Mouse (Mus musculus) ovary, postnatal 36 days (tissue): ENCODE measurements around the gene Gm11733.

Experiments used
- DNase-seq: peaks from one replicate; pipeline ENCODE4 v3.0.0; 2022; ENCODE audit warnings: low spot score, mixed read lengths

The Gm11733 gene

DNA sequence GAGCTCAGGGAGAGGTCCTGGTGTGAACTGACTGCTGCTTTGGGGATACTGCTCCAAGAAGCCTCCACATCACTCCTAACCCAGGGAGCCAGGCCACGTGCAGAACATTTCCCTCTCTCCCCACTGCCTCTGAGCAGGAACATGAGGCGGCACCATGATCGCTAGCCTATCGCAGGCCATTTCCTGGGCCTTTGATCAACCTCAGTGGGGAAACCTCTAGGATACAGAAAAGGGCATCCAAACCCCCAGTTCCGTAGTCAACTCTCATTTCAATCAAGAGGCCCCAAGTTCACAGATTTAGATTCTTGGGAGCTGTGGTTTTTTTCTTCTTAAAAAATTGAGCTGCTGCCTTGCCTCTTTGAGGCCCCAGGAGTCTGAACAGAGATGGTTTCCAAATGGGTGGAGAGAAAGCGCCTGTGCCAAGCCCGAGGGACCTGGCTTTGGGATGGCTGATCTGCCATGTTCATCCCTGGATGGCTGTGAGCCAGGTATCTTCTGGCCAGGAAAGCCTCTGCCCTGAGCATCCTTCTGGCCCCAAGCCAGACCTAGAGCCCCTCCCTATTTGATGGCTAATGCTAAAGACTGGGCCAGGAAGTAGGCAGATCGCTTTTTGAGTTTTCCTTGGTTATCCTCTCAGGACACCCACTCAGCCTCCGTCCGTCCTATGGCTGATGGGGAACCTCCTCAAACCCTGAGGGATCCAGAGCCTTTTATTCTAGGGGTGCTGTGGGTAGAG, 5.7 kb upstream of the Gm11733 start:
- no peak for DNase-seq

DNA sequence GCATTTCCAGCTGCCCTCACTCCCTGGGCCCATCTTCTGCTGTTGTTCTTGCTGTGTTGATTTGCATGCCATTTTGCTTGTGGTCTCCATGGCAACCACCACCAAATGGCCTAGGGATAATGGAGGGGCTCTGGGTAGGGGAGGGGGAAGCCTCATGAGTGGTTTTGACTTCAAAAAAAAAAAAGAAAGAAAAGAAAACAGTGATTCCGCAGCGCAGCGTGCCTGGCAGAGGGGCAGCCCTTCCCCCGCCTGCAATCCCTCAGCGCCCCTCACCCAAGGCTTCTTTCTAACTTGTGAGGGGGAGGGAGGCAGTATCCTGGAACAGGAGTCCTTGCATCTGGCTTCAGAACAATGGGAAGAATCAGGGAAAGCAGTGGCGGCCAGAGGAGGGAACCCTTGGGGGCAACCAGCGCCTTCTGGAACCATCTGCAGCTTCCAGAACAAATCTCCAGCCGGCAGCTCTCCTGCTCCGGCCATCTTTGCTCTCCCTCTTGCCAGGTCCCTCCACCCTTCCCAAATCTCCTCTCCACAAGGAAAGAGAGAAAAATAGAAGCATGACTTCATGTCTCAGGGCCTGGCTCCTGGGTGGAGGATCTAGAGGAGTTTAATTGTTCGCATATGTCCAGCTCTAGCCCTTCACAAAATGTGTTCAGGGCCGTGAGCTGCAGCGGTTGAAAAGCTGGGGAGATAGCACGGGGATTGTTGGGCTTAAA, 5.0 kb upstream of the Gm11733 start:
- DNase-seq, result no peak

DNA sequence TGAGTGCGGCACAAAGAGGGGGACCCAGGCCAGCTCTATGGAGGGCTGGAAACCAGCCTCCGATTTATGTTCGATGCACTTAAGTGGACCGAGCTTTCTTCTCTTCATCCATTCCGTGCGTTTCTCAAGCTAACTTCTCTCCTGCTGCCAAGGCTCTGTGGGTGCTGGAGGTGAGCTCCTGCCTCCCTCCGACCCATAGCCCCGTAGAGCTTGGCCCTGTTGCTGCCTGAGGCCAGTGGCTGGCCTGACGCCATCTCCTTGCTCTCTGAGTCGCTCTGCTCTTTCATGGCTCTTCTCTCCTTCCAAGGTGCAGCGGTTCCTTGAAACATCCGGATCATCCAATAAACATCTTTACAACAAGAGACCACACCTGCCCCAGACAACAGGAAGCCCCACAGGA, 4.4 kb upstream of the Gm11733 start:
- DNase-seq, result no peak

DNA sequence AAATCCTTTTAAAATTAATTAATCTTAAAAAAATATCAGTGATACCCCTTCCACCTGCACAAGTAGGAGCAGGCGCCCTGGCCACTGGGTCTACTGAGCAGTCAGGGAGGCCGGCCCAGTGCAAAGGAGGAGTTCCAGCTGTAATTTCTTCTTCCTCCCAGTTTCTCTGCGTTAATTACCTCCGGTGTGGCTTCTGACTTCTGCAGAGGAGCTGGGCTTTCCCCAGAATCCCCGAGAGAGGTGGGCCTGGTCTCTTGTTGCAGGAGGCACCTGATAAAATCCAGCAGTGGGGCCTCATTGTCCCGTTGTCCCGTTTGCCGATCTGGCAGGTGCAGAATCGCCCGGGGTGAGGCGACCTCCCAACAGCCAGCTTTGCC, 1.9 kb upstream of the Gm11733 start:
- no peak for DNase-seq

DNA sequence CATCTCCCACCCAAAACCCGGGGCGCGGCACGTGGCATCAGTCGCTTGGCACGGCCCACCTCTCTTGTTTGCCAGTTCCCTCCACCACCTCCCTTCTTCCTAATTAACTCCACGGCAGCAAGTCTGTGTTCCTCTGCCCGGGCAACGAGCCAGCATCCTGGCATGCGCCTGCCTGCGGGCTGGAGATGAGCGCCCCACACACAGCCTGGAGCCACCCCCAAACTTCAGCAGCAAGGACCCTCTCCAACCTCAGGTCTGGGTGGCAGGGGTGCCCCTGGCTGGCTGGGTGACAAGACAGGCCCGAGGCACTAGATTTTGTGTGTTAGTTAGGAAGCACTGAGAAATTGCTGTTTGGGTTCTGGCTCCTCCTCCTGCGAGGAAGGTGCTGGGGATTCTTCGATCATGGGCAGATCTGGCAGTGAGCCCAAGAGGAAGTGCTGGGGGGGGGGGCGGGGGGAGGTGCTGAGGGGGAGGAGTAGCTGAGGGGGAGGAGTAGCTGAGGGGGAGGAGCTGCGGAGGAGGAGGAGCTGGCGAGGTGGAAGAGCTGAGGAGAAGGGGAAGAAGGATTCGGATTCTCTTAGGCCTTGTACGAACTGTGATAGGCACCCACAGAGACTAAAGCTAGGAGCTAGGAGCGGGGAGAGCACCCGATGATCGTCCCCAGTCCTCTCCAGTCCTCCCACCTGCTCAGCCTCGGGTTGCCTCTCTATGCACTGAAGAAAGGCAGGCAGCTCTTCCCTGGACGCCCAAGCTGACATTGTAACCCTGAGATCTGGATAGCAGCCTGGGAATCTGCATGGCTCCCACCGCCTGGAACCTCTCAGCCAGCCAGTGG, 1.3 kb upstream of the Gm11733 start:
- peak; percentile 78 for DNase-seq

DNA sequence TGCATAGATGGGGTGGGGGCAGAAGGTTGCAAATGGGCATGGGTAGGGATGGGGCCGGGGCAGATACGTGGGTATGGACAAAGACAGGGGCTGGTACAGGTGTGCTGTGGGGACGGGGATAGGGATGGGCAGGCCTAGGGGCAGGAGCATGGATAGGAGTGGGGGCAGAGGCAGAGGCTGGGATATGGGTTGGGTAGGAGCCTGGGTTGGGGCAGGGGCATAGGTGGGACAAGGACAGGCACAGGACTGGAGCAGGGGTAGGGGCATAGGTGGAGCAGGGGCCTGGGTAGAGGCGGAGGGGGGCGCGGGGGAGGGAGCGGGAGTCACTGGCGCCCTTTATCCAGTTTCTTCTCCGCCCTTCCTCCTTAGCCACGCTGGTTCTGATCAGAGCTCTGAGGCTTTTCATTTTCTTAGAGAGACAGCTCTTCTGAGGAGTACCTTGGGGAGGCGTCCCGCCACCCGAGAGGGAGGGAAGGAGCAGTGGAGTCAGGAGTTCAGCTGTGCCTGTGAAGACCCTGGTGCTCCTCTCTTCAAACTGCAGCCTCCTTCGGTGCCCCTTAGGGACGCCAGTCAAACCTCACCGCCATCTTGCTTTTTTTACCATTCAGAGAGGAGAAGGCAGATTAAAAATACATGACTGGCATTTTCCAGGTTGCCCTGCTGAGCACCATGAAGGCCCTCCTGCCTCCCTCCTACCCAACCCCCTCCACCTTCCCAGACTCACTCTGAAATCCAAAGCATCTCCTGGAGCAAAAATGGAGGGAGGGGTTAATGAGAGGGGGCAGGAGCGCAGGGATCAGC, 7.4 kb downstream of the Gm11733 start:
- no peak for DNase-seq

DNA sequence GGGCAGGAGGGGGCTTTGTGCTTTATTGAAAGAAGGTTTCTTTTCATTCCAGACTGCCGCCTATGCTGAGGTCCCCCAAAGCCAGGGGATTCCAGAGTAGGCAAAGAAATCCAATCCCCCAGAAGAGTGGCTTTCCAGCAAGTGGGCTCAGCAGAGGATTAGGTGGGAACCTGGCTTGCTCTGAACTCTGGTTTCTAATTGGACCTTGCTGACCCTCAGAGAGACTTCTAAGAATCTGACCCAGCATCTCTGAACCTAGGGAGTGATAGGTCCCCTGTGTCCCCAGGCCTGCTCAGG, 8.0 kb downstream of the Gm11733 start:
- DNase-seq, result no peak

DNA sequence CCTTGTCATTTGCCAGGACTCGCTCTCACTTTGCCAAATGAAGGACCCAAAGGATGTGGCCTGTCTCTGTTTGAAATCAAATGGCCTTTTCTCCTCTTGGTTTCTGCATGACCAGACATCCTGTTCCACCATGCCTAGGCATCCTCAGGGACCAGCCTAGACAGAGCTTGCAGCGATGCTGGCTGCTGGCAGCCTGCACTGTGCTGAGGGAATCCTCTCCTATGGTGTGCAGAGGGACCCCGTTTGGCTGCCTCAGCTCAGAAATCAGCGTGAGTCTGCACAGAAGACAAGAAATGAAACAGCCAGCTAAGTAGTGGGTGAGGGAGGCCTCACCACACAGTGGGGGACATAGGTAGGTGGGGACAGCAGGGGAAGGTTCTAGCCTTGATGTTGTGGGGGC, 12.6 kb downstream of the Gm11733 start:
- DNase-seq, result no peak

DNA sequence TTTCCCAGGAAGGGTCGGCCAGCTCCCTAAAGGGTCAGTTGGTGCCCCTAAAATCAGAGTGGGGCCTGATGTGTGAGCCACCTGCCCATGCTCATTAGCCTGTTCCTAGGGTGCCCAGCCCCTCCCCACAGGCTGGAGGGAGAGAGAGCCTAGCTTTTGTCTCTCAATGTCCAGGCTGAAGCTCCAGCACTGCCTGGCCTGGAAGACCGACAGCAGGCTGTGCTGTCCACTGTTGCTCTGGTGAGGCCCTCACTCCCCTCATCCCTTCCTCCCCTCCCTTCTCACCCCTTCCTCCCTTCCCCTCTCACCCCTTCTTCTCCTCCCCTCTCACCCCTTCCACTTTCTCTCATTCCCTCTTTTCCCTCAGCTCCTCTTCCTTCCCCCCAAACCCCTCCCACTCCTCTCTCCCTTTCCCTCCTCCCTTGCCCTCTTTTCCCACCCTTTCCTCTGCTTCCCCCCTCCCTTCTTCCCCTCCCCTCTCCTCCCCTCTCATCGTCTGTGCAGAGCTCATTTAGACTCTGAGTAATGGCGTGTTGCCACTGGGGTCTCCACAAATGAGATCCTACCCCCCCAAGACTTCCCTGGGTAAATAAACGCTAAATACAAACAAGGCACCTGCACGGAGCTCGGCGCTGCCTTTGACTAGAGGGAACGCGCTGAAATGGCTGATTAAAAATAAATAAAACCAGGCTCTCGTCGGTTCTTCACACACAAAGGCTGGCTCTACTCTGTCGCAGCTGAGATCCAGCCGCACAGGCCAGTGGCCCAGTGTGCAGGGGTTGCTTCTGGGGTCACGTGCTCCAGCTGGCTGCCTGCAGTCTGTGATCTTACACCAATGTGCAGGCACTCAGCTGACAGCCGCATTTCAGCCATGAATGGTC, 13.3 kb downstream of the Gm11733 start:
- peak; percentile 23 for DNase-seq

DNA sequence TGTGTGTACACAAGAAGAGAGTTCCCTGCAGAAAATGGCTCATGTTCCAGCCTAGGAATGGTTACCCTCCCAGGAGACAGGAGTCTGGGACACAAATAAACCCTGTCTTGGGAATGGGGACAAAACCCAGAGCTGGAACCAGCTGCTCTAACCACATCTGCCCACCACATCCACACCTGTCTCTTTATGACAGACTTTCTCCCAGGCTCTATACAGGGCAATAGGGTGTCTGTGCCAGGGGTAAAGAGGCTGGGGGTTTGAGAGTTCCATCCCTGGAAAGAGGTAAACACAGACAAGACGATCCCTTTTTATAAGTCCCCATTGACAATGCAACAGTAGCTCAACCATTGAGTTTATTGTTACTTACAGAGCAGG, 14.0 kb downstream of the Gm11733 start:
- DNase-seq, result no peak

DNA sequence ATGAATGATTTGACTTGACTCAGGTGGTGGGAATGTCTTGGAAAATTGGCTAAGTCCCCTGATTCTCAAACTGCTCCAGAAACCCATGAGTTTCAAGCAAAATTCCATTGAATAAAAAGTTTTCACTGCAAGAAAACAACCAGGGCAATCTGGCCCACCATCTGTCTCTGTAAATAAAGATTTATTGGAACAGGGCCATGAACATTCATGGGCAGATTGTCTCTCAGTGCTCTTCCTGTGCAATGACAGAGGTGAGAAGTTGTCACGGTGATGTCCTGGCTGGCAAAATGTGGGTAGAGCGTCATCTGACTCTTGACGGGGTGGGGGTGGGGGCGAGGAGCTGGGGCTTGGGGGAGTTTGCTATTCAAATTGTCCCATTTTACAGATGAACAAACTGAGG, 24.8 kb downstream of the Gm11733 start:
- no peak for DNase-seq

DNA sequence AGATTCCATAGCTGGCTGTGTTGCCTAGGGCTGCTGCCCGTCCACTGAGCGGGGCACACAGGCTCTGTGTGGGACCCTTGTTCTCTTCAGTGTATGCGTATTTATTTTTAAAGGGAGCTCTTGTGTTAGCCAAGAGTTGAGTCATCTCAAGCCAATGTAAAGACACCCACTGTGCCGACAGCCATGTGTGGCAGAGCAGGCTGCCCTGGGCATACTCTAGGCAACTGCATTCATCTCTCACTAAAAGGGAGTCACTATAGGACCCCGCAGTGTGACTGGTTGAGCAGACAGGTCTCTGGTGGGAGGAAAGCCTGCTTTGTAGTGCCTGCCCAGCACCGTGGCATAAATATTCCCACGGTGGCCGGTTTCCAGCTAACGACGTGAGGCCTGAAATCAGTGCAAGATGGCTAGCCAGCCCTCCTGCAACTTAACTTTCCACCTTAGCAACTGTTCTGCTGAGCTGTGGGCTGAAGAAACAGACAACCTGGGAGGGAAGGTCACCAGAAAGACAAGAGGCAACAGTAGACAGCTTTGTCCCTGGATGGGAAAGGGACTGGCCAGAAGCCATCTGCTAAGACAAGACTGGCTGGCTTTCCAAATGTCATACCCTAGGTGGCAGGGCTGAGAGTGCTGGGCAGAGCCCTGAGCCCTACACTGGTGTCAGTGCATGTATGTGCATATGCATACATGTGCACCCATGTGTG, 31.7 kb downstream of the Gm11733 start:
- no peak for DNase-seq

DNA sequence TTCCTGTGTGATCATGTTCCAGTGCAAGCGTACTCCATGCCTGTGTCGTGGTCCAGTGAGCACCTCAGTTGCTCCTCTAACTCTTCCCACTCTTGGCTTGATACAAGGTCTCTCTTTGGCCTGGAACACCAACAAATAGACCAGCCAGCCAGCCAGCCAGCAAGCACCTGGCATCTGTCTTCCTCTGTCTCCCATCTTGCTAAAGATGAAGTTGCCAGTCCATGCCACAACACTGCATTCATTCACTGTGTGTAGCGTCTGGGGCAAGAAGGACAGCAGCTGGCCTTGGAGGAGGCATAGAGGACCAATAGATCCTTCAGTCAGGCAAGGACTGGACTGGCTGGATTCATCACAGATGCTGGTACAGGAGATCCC, 32.2 kb downstream of the Gm11733 start:
- no peak for DNase-seq

DNA sequence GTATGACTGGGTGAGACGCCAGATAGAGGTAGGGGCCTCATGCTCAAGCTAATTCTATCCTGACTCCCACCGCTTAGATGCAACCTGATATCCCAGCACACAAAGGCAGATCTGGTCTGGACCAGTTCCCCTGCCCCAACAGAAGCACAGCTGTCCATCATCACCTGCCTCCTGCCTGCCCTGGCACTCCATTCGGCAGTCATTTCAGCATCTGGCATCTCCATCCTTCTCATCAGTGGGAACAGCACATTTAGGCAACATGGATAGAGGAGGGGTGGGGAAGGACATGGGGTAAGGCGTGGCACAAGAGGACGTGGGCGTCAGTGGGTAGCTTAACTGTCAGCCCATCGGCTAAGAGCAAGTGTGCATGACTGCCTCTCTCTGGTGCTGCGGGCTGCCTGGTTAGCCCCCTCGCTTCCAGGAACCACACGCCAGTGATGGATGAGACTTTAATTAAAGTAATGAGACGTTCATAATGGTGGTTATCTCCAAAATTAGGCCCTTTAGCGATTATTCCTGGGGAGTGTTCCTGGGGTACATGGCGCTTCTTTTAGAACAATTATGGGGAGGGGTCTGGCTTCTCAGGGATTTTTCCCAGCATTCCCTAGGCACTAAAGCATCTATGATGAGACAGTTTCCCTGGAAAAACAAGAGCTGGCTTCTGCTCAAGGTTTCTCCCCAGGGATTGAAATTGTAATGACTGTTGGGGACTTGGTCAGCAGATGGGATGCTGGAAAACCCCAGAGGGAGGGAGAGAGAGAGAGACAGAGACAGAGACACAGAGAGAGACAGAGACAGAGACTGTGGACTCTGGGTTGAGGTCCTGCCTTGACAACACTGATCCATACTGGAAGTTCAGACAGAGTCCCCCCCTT, 38.0 kb downstream of the Gm11733 start:
- no peak for DNase-seq

DNA sequence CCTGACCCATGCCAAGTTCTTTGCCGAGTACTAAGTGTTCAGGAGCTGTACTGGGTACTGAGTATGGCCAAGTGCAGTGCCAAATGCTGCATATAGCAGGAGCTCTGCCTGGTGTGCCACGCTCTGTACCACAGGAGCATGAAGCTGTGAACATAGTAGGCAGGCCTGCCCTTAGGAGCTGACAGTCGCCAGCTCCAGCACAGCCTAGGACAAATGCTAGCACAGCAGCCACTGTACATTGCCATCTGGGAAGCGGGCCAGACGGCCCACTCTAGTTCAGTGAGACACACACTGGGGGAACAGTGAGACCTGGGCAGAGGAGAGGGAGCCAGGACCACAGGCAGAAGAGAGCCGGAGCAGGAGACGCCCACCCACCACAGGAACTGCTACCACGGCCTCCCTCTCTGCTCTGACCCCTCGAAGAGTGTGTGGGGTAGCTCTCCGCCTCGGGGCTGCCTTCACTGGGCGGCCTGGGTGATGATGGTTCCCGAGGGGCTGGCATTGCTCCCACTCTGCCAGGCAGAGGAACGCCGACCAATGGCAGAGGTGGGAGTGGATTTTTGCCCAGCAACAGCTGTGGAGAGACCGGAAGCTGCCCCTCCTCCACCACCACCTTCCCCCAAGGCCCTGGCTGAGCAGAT, 38.8 kb downstream of the Gm11733 start:
- peak; percentile 74 for DNase-seq

DNA sequence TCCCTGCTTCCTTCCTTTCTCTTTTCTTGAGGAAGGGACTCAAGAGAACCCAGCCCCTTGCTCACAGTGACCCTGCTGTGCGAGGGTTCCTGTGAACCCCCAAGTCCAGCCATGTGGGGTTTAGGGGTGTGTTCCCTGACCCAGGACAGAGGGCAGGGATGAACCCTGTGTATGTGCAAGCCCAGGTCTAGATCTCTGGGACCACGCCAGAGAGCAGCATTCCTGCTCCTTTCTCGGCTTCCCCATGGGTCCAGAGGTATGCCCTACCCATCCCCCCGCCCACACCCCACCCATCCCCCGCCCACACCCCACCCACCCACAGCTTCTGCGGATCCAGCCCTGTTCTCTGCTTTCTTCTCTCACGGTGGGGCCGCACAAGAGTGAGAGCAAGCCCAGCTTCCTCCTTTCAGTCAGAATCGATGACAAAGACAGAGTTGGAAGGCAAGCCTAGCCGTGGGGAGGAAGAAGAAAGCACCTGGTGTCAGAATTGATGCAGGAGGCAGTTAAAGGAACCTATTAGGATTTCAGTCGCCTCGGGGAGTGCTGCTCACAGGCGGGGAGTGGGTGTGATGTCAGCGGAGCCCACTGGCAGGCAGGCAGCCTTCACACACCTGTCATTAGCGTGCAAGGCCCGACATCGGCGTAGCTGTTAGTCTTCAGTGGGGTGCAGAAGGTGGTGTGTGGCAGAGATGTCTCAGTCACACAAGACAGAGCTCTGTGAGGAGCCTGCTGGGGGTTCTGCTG, 41.6 kb downstream of the Gm11733 start:
- DNase-seq, result no peak

DNA sequence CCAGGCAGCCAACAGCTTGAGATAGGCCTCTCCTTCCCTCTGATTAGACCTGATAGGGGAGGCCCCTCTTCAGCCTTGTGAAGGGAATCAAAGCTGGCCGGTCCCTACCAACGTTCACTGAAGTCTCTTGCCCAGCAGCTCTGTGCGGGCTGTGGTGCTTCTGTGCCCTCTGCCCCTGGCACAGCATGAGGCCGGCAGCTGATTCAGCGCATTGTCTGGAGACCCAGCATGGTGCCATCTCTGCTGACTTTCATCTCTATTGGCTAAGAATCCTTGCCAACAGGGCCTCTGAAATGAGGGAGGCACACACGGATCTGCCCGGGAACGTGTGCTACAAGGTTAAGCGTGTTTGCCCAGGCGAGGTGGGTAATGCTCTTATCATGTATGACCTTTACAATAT, 48.2 kb downstream of the Gm11733 start:
- DNase-seq, result no peak

DNA sequence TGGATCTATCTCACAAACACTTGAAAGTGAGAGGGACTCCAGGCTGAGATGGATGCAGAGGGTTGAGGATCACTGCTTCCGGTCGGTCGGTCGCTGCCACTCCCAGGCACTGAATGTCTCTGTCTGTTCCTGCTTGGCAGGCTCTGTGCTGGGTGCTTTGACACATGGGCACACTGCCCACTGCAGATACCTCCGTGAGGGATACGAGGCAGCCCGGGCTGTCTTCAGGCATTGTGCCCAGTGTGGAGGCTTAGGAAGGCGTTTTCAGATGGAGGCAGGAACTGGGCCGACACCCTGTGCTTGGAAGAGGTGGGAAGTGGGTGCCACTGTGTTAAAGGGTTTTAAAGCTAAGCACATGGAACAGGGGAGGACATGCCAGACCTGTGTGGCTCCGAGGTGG, 50.7 kb downstream of the Gm11733 start:
- peak; percentile 42 for DNase-seq
